ENCODE assay signal across 8 mouse cellular contexts in genomic region chr7:46918678-46919371, GRCm38 (mm10). TPM values are rescaled to one million over a fixed set of nuclear protein-coding genes. Genes with fewer than 3 reads are reported as not detected.
DNase-seq lines count a peak whose midpoint lies in the region; ATAC-seq and TF ChIP-seq lines count a peak whose summit lies in the region.

No protein-coding gene starts in this region.

- H3K4me2 ChIP-seq in hindbrain, embryonic 11.5 days (replicated peaks; ENCODE audit: low read depth, low read length), result peak overlapping the region; percentile 59

- intact Hi-C loops in left cerebral cortex, adult 2 months (cut with DNase I), result no loop called here
- intact Hi-C loops in left cerebral cortex, postnatal 25 days (cut with DNase I), result no loop called here

- H3K9ac ChIP-seq in hindbrain, embryonic 11.5 days (ENCODE audit: low read depth, low read length), result peak overlapping the region; percentile 98

- TF ChIP-seq CTCF in left cerebral cortex, adult 2 months (IDR thresholded peaks at IDR 0.05), result no peak
- no peak for TF ChIP-seq CTCF in brain, embryonic 14.5 days (IDR thresholded peaks at IDR 0.05; ENCODE audit: borderline replicate concordance, extremely low read depth, insufficient read depth, insufficient read length)

- 19% methylated on average over 13 of the region's 13 CpGs for WGBS in hindbrain, embryonic 11.5 days
- WGBS in macrophage (ENCODE audit: missing documents), result 14% methylated on average over 12 of the region's 13 CpGs

- H3K4me1 ChIP-seq in hindbrain, embryonic 11.5 days (replicated peaks; ENCODE audit: control insufficient read depth, insufficient read depth, low read length), result 0 out of 2 replicates have a peak, but pooled peaks cover 4% of the 10 kb centered on the region

- no peak for TF ChIP-seq POLR2A in brain, embryonic 14.5 days (IDR thresholded peaks at IDR 0.05; ENCODE audit: borderline replicate concordance, extremely low read depth, insufficient read depth, insufficient read length, poor library complexity, severe bottlenecking)

- H3K4me3 ChIP-seq in left cerebral cortex, adult 2 months, result peak overlapping the region; percentile 98
- H3K4me3 ChIP-seq in hindbrain, embryonic 11.5 days (ENCODE audit: low read depth, low read length), result peak overlapping the region; percentile 93
- H3K4me3 ChIP-seq in macrophage (ENCODE audit: inconsistent target), result peak overlapping the region; percentile 78

- H3K36me3 ChIP-seq in hindbrain, embryonic 11.5 days (ENCODE audit: control insufficient read depth, insufficient read depth, low read length), result no peaks in the 10 kb centered on the region
- no peaks in the 10 kb centered on the region for H3K36me3 ChIP-seq in macrophage (ENCODE audit: inconsistent target)

- ATAC-seq in hindbrain, embryonic 11.5 days (ENCODE audit: low FRiP score), result no peak

- H3K27ac ChIP-seq in left cerebral cortex, adult 2 months, result peak overlapping the region; percentile 95; the same call in 1 of the 2 replicates
- H3K27ac ChIP-seq in hindbrain, embryonic 11.5 days (ENCODE audit: low read depth, low read length), result peak overlapping the region; percentile 96
- H3K27ac ChIP-seq in macrophage, result peak overlapping the region; percentile 49

- no peaks in the 10 kb centered on the region for H3K27me3 ChIP-seq in hindbrain, embryonic 11.5 days (ENCODE audit: control insufficient read depth, insufficient read depth, low read length)

- no peaks in the 10 kb centered on the region for H3K9me3 ChIP-seq in hindbrain, embryonic 11.5 days (ENCODE audit: control insufficient read depth, low read length)

- no peak for DNase-seq in left cerebral cortex, adult 2 months (ENCODE audit: extremely low spot score in 1 of 2, low spot score in 2 of 2)
- DNase-seq in left cerebral cortex, postnatal 25 days (ENCODE audit: low spot score in 2 of 2), result no peak
- peak; percentile 53 for DNase-seq in brain, embryonic 14.5 days (ENCODE audit: low read depth)
- peak; percentile 50 for DNase-seq in hindbrain, embryonic 11.5 days (ENCODE audit: low spot score)
- DNase-seq in adrenal gland, adult 2 months, result no peak
- DNase-seq in layer of hippocampus, adult 9-10 months (ENCODE audit: low spot score), result no peak
- no peak for DNase-seq in ovary, adult 18-20 months (ENCODE audit: low spot score)

- peaks cover 55% of the 10 kb centered on the region for H3K79me2 ChIP-seq in macrophage (ENCODE audit: inconsistent target)

RNA-seq across cellular contexts. Expression of gene Tsg101, which starts 0.9 kb away (rescaled TPM):
- total RNA-seq in left cerebral cortex, adult 2 months (2021), result 10 to 100 TPM; 74.9 to 76.2 TPM
- total RNA-seq in left cerebral cortex, postnatal 25 days (2021), result 10 to 100 TPM; 75.5 to 81.1 TPM
- polyA plus RNA-seq in brain, embryonic 14.5 days (2012; rRNA removed), result 150 and 162 TPM in 2 replicates
- polyA plus RNA-seq in hindbrain, embryonic 11.5 days (2014; fragmentation: Nextera tagmentation; extraction: Ambion mirVana), result 372 and 380 TPM in 2 replicates
- total RNA-seq in macrophage (2018; cell fraction: chromatin; rRNA removed), result 100 to 1,000 TPM in 1 of 26 experiments, 10 to 100 TPM in 25; 23.3 to 108 (median 64.5) TPM
- 10 to 100 TPM; 53.2 to 72.2 (median 64.0) TPM for total RNA-seq in macrophage (2018; cell fraction: cytosol; rRNA removed)
- 100 to 1,000 TPM in 1 of 26 experiments, 10 to 100 TPM in 25; 33.3 to 101 (median 53.5) TPM for total RNA-seq in macrophage (2018; cell fraction: nucleus; rRNA removed)
- polyA plus RNA-seq in macrophage (2018), result 62.8 to 220 TPM (median 81.4 TPM) in 3 replicates
- 10 to 100 TPM; 72.3 to 88.8 TPM for total RNA-seq in adrenal gland, adult 2 months (2021)
- 78.2 and 127 TPM in 2 replicates for polyA plus RNA-seq in adrenal gland, adult 2 months (2012; rRNA removed)

RNA-seq across cellular contexts. Expression of gene Uevld, which starts 39.5 kb away (rescaled TPM):
- 10 to 100 TPM; 11.7 to 13.2 TPM for total RNA-seq in left cerebral cortex, adult 2 months (2021)
- total RNA-seq in left cerebral cortex, postnatal 25 days (2021), result 10 to 100 TPM; 10.2 to 13.3 TPM
- polyA plus RNA-seq in brain, embryonic 14.5 days (2012; rRNA removed), result 6.5 and 7.5 TPM in 2 replicates
- polyA plus RNA-seq in hindbrain, embryonic 11.5 days (2014; fragmentation: Nextera tagmentation; extraction: Ambion mirVana), result 11.3 and 13.1 TPM in 2 replicates
- 10 to 100 TPM in 16 of 26 experiments, 1 to 10 TPM in 10; 2.2 to 21.6 (median 12.7) TPM for total RNA-seq in macrophage (2018; cell fraction: chromatin; rRNA removed)
- 10 to 100 TPM in 1 of 26 experiments, 1 to 10 TPM in 25; 4.0 to 10.1 (median 6.1) TPM for total RNA-seq in macrophage (2018; cell fraction: cytosol; rRNA removed)
- total RNA-seq in macrophage (2018; cell fraction: nucleus; rRNA removed), result 10 to 100 TPM in 10 of 26 experiments, 1 to 10 TPM in 16; 2.9 to 26.9 (median 7.7) TPM
- 6.1 to 6.9 TPM (median 6.4 TPM) in 3 replicates for polyA plus RNA-seq in macrophage (2018)
- 10 to 100 TPM; 18.0 to 26.4 TPM for total RNA-seq in adrenal gland, adult 2 months (2021)
- 1.3 TPM in 2 replicates for polyA plus RNA-seq in adrenal gland, adult 2 months (2012; rRNA removed)

RNA-seq across cellular contexts. Expression of gene Ldhc, which starts 57.8 kb away (rescaled TPM):
- not detected for total RNA-seq in left cerebral cortex, adult 2 months (2021)
- not detected for total RNA-seq in left cerebral cortex, postnatal 25 days (2021)
- 0.16 and 0.20 TPM in 2 replicates for polyA plus RNA-seq in brain, embryonic 14.5 days (2012; rRNA removed)
- polyA plus RNA-seq in hindbrain, embryonic 11.5 days (2014; fragmentation: Nextera tagmentation; extraction: Ambion mirVana), result not detected in 2 replicates
- total RNA-seq in macrophage (2018; cell fraction: chromatin; rRNA removed), result not detected
- total RNA-seq in macrophage (2018; cell fraction: cytosol; rRNA removed), result not detected
- not detected for total RNA-seq in macrophage (2018; cell fraction: nucleus; rRNA removed)
- polyA plus RNA-seq in macrophage (2018), result not detected in 3 replicates
- not detected for total RNA-seq in adrenal gland, adult 2 months (2021)
- not detected in 2 replicates for polyA plus RNA-seq in adrenal gland, adult 2 months (2012; rRNA removed)

Comparison
In these comparisons a context has a peak if more than half of its experiments do, and no peak if none do; other contexts are left out.
1. DNase-seq: peak in brain, embryonic 14.5 days (single experiment) and hindbrain, embryonic 11.5 days (single experiment); none in left cerebral cortex, adult 2 months (0 of 2), left cerebral cortex, postnatal 25 days (0 of 2), adrenal gland, adult 2 months (single experiment), layer of hippocampus, adult 9-10 months (single experiment) and ovary, adult 18-20 months (single experiment).
2. Peak in every context shown above with its lines, with median percentiles within 50 percentile points of each other: H3K27ac ChIP-seq and H3K4me3 ChIP-seq.